Mouse (Mus musculus) gastrocnemius, postnatal 4 days (tissue): ENCODE results near the gene Umod. TPM values are rescaled to one million over a fixed set of nuclear protein-coding genes. Genes with fewer than 3 reads are reported as not detected.
A peak's percentile ranks its signal among the peaks of the same experiment; 100 is the strongest.

ENCODE experiments used
- DNase-seq, 2 experiments: peaks; one replicate each; pipeline ENCODE4 v3.0.0; 2021 to 2022; ENCODE audit warnings: low spot score in 2 of 2, mixed read lengths in 2 of 2
- long read RNA-seq, 2 experiments: library from polyadenylated mRNA; stranded (forward); transcript quantifications; one replicate each; pipeline ENCODE4 v2.0.0; 2021
- total RNA-seq, 2 experiments: library from RNA; stranded (reverse); gene quantifications; 2 replicates each; pipeline ENCODE4 v1.2.3; 2021

The Umod gene
- not detected for total RNA-seq
- long read RNA-seq, experiment 1 = 0 reads
- long read RNA-seq, experiment 2 = 0 reads

- no peak for DNase-seq
These were observed at the start of gene Umod for GRCm38 (mm10) chr7:119479256-119479655. Gene Umod, minus strand, starts transcription at chr7:119479282.

- DNase-seq = no peak
These were observed 49.5 kb upstream of the Umod start for GRCm38 (mm10) chr7:119528617-119529016.

- no peak for DNase-seq
These were observed 48.5 kb upstream of the Umod start for GRCm38 (mm10) chr7:119527548-119527947.

- no peak for DNase-seq
These were observed 48.1 kb upstream of the Umod start for GRCm38 (mm10) chr7:119527135-119527534.

- DNase-seq = no peak
These were observed 47.4 kb upstream of the Umod start for GRCm38 (mm10) chr7:119526486-119526885.

GRCm38 (mm10) chr7:119525881-119526281 lies 46.8 kb upstream of the Umod start:
- no peak for DNase-seq

GRCm38 (mm10) chr7:119523389-119523788 lies 44.3 kb upstream of the Umod start, which contains the start of gene Pdilt:
Gene Pdilt, minus strand, starts transcription at chr7:119523489.
- DNase-seq = no peak

- no peak for DNase-seq
These were observed 43.3 kb upstream of the Umod start for GRCm38 (mm10) chr7:119522385-119522784.

GRCm38 (mm10) chr7:119521816-119522215 lies 42.7 kb upstream of the Umod start:
- no peak for DNase-seq

- peak in 1 of 2 experiments; percentile 29 for DNase-seq
These were observed 40.6 kb upstream of the Umod start for GRCm38 (mm10) chr7:119519654-119520053.

- no peak for DNase-seq
These were observed 40.1 kb upstream of the Umod start, which contains the start of gene Acsm5 for GRCm38 (mm10) chr7:119519163-119519562. Gene Acsm5, plus strand, starts transcription at chr7:119519463.

GRCm38 (mm10) chr7:119516272-119516558 lies 37.1 kb upstream of the Umod start:
- DNase-seq = no peak

- no peak for DNase-seq
These were observed 36.6 kb upstream of the Umod start for GRCm38 (mm10) chr7:119515492-119516271.

GRCm38 (mm10) chr7:119513056-119513455 lies 34.0 kb upstream of the Umod start:
- no peak for DNase-seq

GRCm38 (mm10) chr7:119511143-119511542 lies 32.1 kb upstream of the Umod start:
- DNase-seq = no peak

GRCm38 (mm10) chr7:119490041-119490780 lies 11.1 kb upstream of the Umod start:
- no peak for DNase-seq

GRCm38 (mm10) chr7:119486683-119487082 lies 7.6 kb upstream of the Umod start:
- DNase-seq = no peak

GRCm38 (mm10) chr7:119484154-119484553 lies 5.1 kb upstream of the Umod start:
- no peak for DNase-seq

- peak in 1 of 2 experiments; percentile 7 for DNase-seq
These were observed 2.3 kb downstream of the Umod start for GRCm38 (mm10) chr7:119476500-119477389.

GRCm38 (mm10) chr7:119459185-119459584 lies 19.9 kb downstream of the Umod start, which contains the start of gene Gp2:
Gene Gp2, minus strand, starts transcription at chr7:119459285.
- DNase-seq = no peak

GRCm38 (mm10) chr7:119454192-119454591 lies 24.9 kb downstream of the Umod start:
- no peak for DNase-seq
